Mouse (Mus musculus) cortical plate, adult 2 months (tissue): ENCODE results near the gene 8030411F24Rik. TPM values are rescaled to one million over a fixed set of nuclear protein-coding genes. Genes with fewer than 3 reads are reported as not detected.
"Not testable (repeated sequence)": the region's sequence is repeated elsewhere in the genome, so short reads cannot be mapped to it uniquely, and the experiment has no call there.

Source experiments
- H3K27ac ChIP-seq: fragments of 200-500 bp; 2 replicates; pipeline ENCODE4 v1.5.1; 2012; ENCODE audit warnings: low read length, control low read depth, inconsistent platforms; ENCODE audit not compliant: insufficient read depth
- H3K4me1 ChIP-seq: fragments of 200-500 bp; 2 replicates; pipeline ENCODE4 v1.6.1; 2011; ENCODE audit warnings: low read length; ENCODE audit not compliant: control insufficient read depth, insufficient read depth
- H3K4me3 ChIP-seq: fragments of 200-500 bp; 2 replicates; pipeline ENCODE4 v1.5.1; 2011; ENCODE audit warnings: mild to moderate bottlenecking, low read length, control low read depth; ENCODE audit not compliant: insufficient read depth
- CTCF ChIP-seq: fragments of 200-500 bp; IDR thresholded peaks from 2 replicates; pipeline ENCODE4 v1.5.1; 2011; ENCODE audit warnings: mild to moderate bottlenecking, control low read depth, low read length; ENCODE audit not compliant: insufficient read depth; ENCODE audit errors: extremely low read depth
- POLR2A ChIP-seq: fragments of 200-500 bp; IDR thresholded peaks from 2 replicates; pipeline ENCODE4 v1.6.1; 2011; ENCODE audit warnings: mild to moderate bottlenecking, low read length, control low read depth; ENCODE audit not compliant: insufficient read depth; ENCODE audit errors: extremely low read depth
- polyA plus RNA-seq: library from polyadenylated mRNA; depleted of rRNA; stranded (reverse); fragments of >200 nt; gene quantifications from 2 replicates; pipeline ENCODE4 v1.2.3, GENCODE M21; 2012; rRNA removed

Gene 8030411F24Rik
- not detected in 2 replicates for polyA plus RNA-seq

DNA sequence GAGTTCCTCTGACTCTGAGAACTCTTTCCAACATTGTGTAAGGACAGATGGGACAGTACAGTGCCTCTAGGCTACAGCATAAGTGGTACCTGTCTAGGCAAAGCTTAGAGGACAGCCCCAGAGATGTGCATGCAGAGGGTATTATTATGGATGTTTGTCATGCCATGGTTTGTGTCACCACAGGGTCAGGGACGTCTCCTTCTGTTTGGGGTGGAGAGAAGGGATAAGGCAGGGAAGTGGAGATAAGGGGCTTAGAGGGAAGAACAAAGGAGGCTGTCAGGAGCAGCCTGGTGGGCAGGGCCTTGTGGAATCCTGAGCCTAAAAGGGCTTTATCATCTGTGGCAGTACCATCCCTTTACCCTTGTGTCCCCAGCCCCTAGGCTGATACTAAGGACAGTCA is at the start of gene 8030411F24Rik:
Gene 8030411F24Rik, plus strand, starts transcription at position 301 of the 400 bp plus-strand sequence.
- Histone ChIP-seq H3K4me1 (no peaks in the 10 kb centered on the region), H3K27ac (no peak within 1 kb of the TSS), H3K4me3 (no peak within 1 kb of the TSS)
- TF ChIP-seq CTCF (no peak), POLR2A (no peak)

DNA sequence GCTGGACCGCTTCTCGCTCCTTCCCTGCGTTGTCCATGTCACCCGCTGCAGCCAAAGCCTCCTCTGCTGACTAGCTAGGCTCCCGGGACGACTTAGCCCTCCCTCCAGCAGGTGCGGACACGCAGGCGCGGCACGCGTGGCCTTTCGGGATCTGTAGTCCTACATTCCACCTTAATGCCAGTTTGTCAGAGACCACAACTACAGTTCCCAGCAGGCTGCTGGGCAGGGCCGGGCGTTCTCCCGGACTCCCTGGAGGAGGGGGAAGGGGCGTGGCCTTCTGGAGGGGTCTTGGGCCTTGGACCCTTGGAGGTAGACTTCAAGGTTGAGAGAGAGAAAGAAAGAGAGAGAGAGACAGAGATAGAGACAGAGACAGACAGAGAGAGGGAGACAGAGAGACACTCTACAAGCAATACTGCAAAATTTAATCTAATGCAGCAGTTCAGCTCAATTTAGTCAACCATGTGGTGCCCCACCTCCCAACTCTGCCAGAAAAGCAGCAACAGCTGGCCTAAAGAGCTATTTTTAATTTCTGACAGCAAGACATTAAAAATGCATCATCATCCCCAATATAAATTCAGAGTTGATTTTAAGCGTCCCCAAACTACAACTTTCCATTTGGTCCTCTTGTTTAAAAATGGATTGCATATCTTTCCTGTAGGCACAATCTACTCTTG is 49.3 kb upstream of the 8030411F24Rik start, which contains the start of gene Napb:
Gene Napb, minus strand, starts transcription at position 141 of the 674 bp plus-strand sequence.
- H3K4me3 ChIP-seq: peak within 1 kb of the TSS; percentile 96
- peak within 1 kb of the TSS; percentile 85 for H3K27ac ChIP-seq
- no peak for TF ChIP-seq CTCF
- TF ChIP-seq POLR2A: peak; percentile 100
- H3K4me1 ChIP-seq: peaks cover 12% of the 10 kb centered on the region

DNA sequence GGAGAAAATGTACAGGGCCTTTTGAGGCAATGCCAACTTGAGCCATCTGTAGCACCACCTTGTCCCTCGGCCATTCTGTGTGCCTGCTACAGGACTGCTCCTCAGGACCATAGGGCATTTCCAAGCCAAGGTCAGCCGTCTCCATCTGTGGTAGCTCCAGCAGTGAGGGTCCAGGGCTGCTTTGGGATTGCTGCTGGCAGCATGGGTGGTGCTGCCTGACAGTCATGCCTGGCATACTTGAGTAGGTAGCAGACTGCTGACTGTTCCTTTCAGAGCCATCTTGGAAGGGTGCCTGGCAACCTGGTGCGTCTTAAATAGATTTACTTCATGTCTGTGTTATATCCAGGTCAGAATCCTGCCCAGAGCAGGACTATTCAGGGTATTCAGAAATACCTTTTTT is 38.8 kb upstream of the 8030411F24Rik start:
- TF ChIP-seq CTCF: no peak
- no peak for TF ChIP-seq POLR2A
- no peak overlapping the region for H3K27ac ChIP-seq
- peaks cover 4% of the 10 kb centered on the region for H3K4me1 ChIP-seq
- H3K4me3 ChIP-seq: no peak overlapping the region

DNA sequence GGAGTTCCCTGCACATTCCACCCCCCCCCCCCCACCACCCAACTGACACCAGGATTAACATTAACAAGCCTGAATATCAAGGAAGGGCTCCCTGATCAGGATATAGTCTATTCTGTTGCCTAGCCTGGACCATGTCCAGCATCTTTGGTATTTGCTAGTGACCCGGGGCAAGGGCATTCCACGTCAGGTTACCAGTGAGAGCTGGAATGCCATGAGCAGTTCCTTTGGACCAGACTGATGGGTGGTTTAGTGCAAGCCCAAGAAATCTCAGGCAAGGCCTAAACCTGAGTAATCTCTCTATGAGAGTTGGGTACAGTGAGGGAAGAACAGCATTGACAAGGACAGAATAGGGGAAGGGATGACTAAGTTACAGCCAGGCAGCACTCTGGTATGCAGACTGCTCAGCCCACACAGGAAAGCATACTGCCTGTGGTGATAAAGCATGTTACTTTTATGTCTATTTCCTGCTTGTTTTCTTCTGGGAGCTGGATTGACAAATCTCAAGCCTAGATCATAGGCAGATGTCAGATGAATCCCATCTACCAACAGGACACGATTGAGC is 37.9 kb upstream of the 8030411F24Rik start:
- TF ChIP-seq POLR2A (no peak), CTCF (no peak)
- Histone ChIP-seq H3K4me3 (no peak overlapping the region), H3K4me1 (peaks cover 4% of the 10 kb centered on the region), H3K27ac (no peak overlapping the region)

DNA sequence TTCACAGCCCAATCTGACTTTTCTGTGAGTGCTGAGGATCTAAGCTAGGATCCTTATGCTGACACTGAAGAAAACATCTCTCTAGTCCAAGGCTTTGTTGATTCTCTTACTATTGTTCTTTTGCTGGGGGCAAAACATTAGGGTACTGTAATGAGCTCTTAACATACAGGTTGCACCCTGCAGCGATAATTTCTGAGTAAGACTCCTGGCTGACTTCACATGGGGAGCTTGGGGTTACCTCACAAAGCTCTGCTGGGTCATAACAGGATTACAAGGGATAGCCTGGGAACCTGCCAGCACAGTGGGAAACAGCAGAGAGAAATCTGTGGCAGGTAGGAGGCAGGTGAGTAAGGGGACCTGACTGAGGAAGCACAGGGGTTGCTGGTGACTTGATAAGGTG is 31.8 kb upstream of the 8030411F24Rik start, which contains the start of gene Cstl1:
Gene Cstl1, plus strand, starts transcription at position 301 of the 400 bp plus-strand sequence.
- no peaks in the 10 kb centered on the region for H3K4me1 ChIP-seq
- H3K4me3 ChIP-seq: no peak within 1 kb of the TSS
- H3K27ac ChIP-seq: no peak within 1 kb of the TSS
- no peak for TF ChIP-seq CTCF
- no peak for TF ChIP-seq POLR2A

DNA sequence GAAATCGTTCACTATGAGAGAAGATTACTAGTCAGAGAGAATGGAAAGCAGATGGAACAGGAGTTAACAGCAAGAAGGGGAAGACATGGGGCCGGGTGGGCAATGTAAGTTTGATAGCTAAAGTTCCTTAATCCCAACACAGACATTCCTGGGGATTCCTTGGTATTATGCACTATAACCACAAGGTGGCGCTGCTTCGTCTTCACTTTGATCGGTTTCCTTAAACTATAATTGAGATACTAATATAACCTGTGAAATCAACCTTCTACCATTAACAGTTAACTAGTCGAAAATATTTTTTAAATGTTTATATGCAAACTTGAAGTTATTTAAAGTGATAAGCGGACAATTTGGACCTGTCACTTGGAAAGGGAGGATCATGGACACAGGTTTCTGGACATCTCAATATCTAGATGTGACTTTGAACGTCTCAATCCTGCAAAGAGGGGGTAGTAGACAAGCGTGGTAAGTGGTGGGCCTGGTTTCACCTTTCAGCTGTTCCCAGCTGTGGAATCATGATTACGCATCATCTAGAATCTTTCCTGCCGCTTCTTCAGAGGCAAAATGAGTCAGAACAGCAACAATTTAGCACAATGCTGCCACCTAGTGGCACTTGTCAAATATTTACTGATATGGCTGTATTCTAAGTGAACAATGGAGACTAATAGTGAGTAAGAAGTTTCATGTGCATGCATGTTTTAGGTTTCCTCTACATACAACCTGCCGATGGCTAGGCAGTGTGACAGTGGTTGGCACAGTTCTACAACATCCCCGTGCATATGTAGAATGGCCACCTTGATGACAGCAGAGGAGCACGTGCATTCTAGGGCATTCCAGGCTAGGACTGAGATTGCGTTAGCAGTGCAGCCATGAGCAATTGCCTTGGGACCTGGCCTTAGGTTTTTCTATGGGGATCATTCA is 29.7 kb upstream of the 8030411F24Rik start:
- Histone ChIP-seq H3K4me3 (peak overlapping the region; percentile 21; the same call in 1 of the 2 replicates), H3K27ac (no peak overlapping the region), H3K4me1 (no peaks in the 10 kb centered on the region)
- no peak for TF ChIP-seq POLR2A
- TF ChIP-seq CTCF: peak; percentile 44; the same call in 1 of the 2 replicates

DNA sequence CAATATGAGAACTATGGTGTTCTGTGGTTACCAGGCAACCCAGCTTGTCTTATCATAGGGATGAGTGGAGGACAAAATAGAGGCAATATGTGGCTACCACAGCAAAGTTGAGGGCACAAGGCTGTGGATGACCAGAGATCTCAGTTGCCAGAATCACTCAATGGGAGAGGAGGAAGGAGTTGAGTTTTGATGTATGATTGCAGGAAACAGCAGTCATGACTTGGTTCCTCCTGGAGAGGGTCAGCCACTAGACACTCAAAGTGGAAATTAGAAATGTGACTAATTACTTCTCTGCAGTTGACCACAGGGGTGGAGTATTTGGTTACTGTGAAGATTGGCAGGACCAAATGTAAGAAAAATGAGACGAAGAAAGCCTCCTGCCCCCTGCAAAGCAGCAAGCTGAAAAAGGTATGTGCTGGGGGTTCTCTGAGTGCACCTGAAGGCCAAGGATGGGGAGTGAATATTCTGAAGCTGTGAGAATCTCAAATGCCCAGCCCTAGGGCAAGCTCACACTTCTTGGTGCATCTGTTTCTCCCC is 27.4 kb upstream of the 8030411F24Rik start:
- Histone ChIP-seq H3K27ac (no peak overlapping the region), H3K4me3 (no peak overlapping the region), H3K4me1 (no peaks in the 10 kb centered on the region)
- TF ChIP-seq POLR2A (no peak), CTCF (no peak)

DNA sequence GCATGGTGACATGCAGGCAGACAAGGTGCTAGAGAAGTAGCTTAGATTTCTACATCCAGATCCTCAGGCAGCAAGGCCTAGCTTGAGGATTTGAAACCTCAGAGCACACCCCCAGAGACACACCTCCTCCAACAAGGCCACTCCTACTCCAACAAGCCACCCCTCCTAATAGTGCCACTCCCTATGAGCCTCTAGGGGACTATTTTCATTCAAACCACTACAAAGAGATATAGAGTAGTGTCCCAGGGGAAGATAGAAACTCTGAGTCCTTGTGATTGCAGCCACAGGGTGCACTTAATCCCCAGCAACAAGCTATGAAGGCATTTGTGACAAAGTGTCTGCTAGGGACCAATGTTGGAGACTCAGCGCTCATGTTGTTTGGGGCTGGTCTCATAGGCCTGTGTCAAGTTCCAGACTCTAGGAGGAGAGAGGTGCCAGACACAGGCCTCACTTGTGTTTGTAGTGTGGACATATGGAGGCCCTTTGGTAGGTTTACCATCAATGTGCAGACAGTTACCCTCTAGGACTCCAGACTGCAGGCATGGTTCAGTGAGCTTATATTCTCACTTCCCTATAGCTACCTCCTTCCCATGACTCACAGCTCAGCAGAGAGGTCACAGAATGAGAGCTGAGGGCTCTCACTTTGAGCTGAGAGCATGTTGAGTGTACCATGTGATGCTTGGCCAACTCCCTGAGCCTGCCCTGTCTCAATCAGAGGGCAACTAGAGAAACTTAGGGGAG is 18.0 kb upstream of the 8030411F24Rik start:
- Histone ChIP-seq H3K4me1 (no peaks in the 10 kb centered on the region), H3K4me3 (no peak overlapping the region), H3K27ac (no peak overlapping the region)
- TF ChIP-seq CTCF (no peak), POLR2A (no peak)

DNA sequence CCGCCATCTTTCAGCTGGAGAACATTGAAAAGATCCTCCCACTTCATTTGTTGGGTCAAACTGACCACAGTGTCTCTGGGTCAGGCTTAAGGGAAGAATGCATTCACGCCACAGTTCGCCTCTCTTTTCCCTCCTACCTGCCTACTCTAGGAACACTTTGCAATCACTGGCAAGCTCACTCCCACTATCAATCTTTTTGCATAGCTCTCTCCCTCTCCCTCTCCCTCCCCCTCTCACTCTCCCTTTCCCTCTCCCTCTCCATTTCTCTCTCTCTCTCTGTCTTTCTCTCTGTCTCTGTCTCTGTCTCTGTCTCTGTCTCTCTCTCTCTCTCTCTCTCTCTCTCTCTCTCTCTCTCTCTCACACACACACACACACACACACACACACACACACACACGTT is 10.4 kb upstream of the 8030411F24Rik start, which contains the start of gene Cst11:
Gene Cst11, minus strand, starts transcription at position 101 of the 400 bp plus-strand sequence.
- H3K4me1 ChIP-seq, H3K4me3 ChIP-seq, H3K27ac ChIP-seq: not testable (repeated sequence)
